Mouse (Mus musculus) kidney, postnatal 0 days (tissue): Measurements from ENCODE around the gene Slc6a3. TPM values are rescaled to one million over a fixed set of nuclear protein-coding genes. Genes with fewer than 3 reads are reported as not detected.

ENCODE experiments used
- ATAC-seq: fragments of 200-750 bp; cut with Nextera tagmentation; replicated peaks from 2 replicates; pipeline ENCODE4 v1.8.0; 2017; ENCODE audit warnings: low read depth, moderate number of reproducible peaks, moderate TSS enrichment, moderate library complexity; ENCODE audit not compliant: low FRiP score
- DNase-seq: peaks from one replicate; pipeline ENCODE4 v3.0.0-alpha.2; 2016; ENCODE audit warnings: low spot score
- H3K27ac ChIP-seq: fragments of 300-500 bp; sonication (generic); 2 replicates; pipeline ENCODE4 v1.5.1; 2014; ENCODE audit warnings: mild to moderate bottlenecking
- H3K27me3 ChIP-seq: fragments of 300-500 bp; sonication (generic); 2 replicates; pipeline ENCODE4 v1.6.1; 2014; ENCODE audit warnings: low read length, mixed read lengths; ENCODE audit not compliant: insufficient read depth
- H3K36me3 ChIP-seq: fragments of 300-500 bp; sonication (generic); 2 replicates; pipeline ENCODE4 v1.6.1; 2014; ENCODE audit warnings: low read length, mixed read lengths; ENCODE audit not compliant: insufficient read depth
- H3K4me1 ChIP-seq: fragments of 300-500 bp; sonication (generic); replicated peaks from 2 replicates; pipeline ENCODE4 v1.6.1; 2014; ENCODE audit warnings: antibody characterized with exemption, low read length, mixed read lengths; ENCODE audit not compliant: insufficient read depth
- H3K4me2 ChIP-seq: fragments of 300-500 bp; sonication (generic); 2 replicates; pipeline ENCODE4 v1.6.1; 2014; ENCODE audit warnings: mild to moderate bottlenecking, low read length, moderate library complexity, mixed read lengths
- H3K4me3 ChIP-seq: fragments of 300-500 bp; sonication (generic); replicated peaks from 2 replicates; pipeline ENCODE4 v1.5.1; 2014; ENCODE audit warnings: low read depth, low read length
- H3K9ac ChIP-seq: fragments of 300-500 bp; sonication (generic); 2 replicates; pipeline ENCODE4 v1.6.1; 2014; ENCODE audit warnings: low read depth, low read length
- H3K9me3 ChIP-seq: fragments of 300-500 bp; sonication (generic); replicated peaks from 2 replicates; pipeline ENCODE4 v1.6.1; 2016; ENCODE audit warnings: low read length, inconsistent platforms, mixed read lengths
- CTCF ChIP-seq: IDR thresholded peaks from 2 replicates; pipeline ENCODE4 v1.5.1; 2016; ENCODE audit warnings: antibody characterized with exemption, low read depth, mild to moderate bottlenecking, moderate library complexity
- WGBS: fragments of 180-500 bp; shearing (Covaris S2); extraction: QIAGEN DNeasy Blood & Tissue Kit; methylation state at CpG from one replicate; pipeline ENCODE4 v1.1.7; 2014; 5-methylcytosine and 5-hydroxymethylcytosine counted together
- polyA plus RNA-seq: library from polyadenylated mRNA; unstranded; fragments of >200 nt; fragmentation: Nextera tagmentation; extraction: Ambion mirVana; gene quantifications from 2 replicates; pipeline ENCODE4 v1.2.1, GENCODE M21; 2015

Slc6a3 gene
- polyA plus RNA-seq, 1 experiment from 2014 or later: not detected

DNA sequence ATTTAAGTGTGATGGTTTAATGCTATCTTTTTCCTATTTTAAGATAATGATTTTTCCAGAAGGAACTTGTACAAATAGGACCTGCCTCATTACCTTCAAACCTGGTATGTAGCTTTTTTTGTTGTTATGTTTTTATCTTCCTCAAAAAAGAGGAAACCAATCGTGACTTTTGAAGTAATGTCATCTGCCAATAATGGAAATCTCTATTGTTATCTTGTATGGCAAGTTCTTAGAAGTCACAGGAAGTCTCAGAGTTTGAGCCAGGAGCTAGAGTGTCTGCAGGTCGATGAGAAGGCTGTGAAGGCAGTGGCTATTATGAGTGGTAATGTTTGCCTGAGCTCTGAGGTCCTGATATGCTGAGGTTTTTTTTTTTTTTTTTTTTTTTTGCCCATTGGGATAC is 40.4 kb upstream of the Slc6a3 start:
- Histone ChIP-seq H3K27me3 (no peaks in the 10 kb centered on the region), H3K9ac (no peak overlapping the region), H3K27ac (no peak overlapping the region), H3K36me3 (peaks cover 33% of the 10 kb centered on the region; the same call in 1 of the 2 replicates), H3K4me1 (no peaks in the 10 kb centered on the region), H3K4me3 (no peak overlapping the region), H3K9me3 (no peaks in the 10 kb centered on the region), H3K4me2 (no peak overlapping the region)
- no peak for TF ChIP-seq CTCF
- 72% methylated on average over 2 of the region's 2 CpGs for WGBS
- DNase-seq: no peak
- no peak for ATAC-seq

- WGBS: 76% methylated on average over 6 of the region's 6 CpGs
- H3K36me3 ChIP-seq: peaks cover 34% of the 10 kb centered on the region
- no peaks in the 10 kb centered on the region for H3K9me3 ChIP-seq
- no peak overlapping the region for H3K4me2 ChIP-seq
- no peak overlapping the region for H3K9ac ChIP-seq
- no peak overlapping the region for H3K4me3 ChIP-seq
- TF ChIP-seq CTCF: no peak
- H3K4me1 ChIP-seq: no peaks in the 10 kb centered on the region
- H3K27me3 ChIP-seq: no peaks in the 10 kb centered on the region
- H3K27ac ChIP-seq: no peak overlapping the region
- no peak for ATAC-seq
- no peak for DNase-seq
Measured at GRCm38 (mm10) chr13:73499893-73500604, 36.5 kb upstream of the Slc6a3 start.

- TF ChIP-seq CTCF: peak; percentile 54
- H3K27me3 ChIP-seq: no peaks in the 10 kb centered on the region
- no peaks in the 10 kb centered on the region for H3K9me3 ChIP-seq
- DNase-seq (peak; percentile 27), ATAC-seq (no peak)
- peaks cover 24% of the 10 kb centered on the region for H3K36me3 ChIP-seq
- no peak overlapping the region for H3K4me3 ChIP-seq
- WGBS: 68% methylated on average over 2 of the region's 2 CpGs
- no peaks in the 10 kb centered on the region for H3K4me1 ChIP-seq
- H3K27ac ChIP-seq: no peak overlapping the region
- H3K9ac ChIP-seq: no peak overlapping the region
- H3K4me2 ChIP-seq: no peak overlapping the region
Measured at GRCm38 (mm10) chr13:73502719-73503118, 33.8 kb upstream of the Slc6a3 start.

DNA sequence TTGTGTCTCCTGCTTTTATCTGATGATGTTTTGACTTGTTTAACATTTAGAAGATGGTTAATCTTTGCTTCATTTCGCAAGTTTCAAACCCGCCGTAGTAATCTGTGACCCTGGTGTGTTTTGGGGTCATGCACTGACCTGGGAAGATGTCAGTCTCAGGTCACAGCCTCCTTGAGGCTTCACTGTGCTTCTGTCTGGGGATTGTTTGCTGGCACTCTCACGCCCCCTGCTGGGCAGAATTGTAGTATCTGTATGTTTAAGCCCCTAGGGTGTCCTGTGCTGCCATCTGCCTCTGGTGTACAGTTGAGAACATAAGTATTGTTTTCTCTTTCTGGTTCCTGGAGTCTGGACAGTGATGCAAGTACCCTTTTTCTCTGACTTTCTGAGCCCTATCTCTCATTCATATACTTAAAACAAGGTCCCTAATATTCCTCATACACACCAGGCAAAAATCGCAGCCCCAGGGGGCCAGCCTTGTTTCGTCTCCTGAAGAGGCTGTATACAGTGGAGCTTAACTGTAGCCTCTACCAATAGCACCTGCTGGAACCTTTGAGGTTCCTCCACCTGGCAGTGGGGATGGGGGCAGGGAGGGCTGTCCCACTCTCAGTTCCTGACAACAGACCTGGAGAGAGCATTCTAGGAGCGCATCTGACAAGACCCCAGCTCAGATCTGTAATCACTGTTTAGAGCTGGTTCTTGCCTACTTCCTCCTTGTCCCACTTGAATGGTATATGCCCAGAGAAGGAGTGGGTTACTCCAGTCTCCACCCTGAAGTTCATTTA is 30.7 kb upstream of the Slc6a3 start:
- 61% methylated on average over 7 of the region's 7 CpGs for WGBS
- Histone ChIP-seq H3K9me3 (no peaks in the 10 kb centered on the region), H3K36me3 (peaks cover 10% of the 10 kb centered on the region), H3K4me1 (no peaks in the 10 kb centered on the region), H3K4me2 (no peak overlapping the region), H3K27me3 (no peaks in the 10 kb centered on the region), H3K4me3 (no peak overlapping the region), H3K9ac (no peak overlapping the region), H3K27ac (no peak overlapping the region)
- ATAC-seq (peak; percentile 67; the same call in 1 of the 2 replicates), DNase-seq (peak; percentile 80)
- peak; percentile 92 for TF ChIP-seq CTCF

DNA sequence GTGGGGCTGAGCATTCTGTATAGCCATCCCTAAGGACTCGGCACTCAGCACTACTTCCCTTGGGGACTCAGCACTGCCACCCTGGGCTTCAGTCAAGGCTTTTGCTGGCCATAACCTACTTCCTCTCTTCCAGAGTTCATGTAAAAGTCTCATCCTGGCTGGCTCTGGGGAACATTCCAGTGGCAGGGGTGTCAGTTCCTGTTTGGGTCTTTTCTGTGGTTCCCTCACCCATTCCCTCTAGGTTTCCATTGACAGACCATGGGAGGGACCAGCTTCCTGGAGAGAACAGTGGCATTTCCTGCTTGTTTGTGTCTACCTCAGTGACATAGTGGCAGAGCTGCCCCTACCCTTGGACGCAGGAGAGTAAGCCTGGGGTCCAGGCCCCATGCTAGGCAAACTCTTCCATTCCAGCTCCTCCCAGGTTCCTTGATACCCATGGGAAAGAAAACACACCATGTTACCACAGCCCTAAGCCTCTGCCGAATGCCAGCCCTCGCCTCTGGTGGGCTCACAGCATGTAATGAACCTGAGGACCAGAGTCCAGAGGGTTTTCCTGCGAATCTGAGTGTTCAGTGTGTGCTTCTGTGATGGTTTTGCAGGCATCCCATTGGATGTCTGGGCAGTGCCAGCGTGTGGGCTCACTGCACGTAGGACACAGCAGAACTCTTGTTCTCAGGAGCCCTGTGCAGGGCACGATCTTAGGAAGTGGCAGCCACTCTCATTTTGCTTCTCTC is 27.6 kb upstream of the Slc6a3 start:
- H3K4me3 ChIP-seq: no peak overlapping the region
- H3K4me2 ChIP-seq: no peak overlapping the region
- peak overlapping the region; percentile 25; the same call in 1 of the 2 replicates for H3K27ac ChIP-seq
- DNase-seq (peak; percentile 44), ATAC-seq (no peak)
- no peak for TF ChIP-seq CTCF
- H3K4me1 ChIP-seq: no peaks in the 10 kb centered on the region
- H3K9me3 ChIP-seq: no peaks in the 10 kb centered on the region
- H3K9ac ChIP-seq: no peak overlapping the region
- peaks cover 11% of the 10 kb centered on the region for H3K36me3 ChIP-seq
- no peaks in the 10 kb centered on the region for H3K27me3 ChIP-seq
- 85% methylated on average over 8 of the region's 8 CpGs for WGBS

DNA sequence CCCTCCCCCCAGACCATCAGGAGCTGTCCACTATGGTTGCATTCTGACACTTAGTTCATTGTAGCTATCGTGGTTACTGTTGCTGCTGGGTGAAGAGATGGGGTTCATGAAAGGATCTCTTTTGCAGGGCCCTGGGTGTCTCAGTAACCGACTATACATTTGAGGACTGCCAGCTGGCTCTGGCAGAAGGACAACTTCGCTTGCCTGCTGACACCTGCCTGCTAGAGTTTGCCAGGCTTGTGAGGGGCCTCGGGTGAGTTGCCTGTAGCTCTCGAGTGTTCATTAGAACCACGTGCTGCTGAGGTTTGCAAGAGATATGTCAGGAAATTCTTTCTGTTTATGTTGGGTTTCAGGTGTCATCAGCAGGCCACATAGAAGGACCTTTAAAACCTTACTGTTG is 26.7 kb upstream of the Slc6a3 start:
- no peaks in the 10 kb centered on the region for H3K27me3 ChIP-seq
- H3K9ac ChIP-seq: no peak overlapping the region
- H3K27ac ChIP-seq: no peak overlapping the region
- no peak overlapping the region for H3K4me2 ChIP-seq
- H3K9me3 ChIP-seq: no peaks in the 10 kb centered on the region
- H3K4me1 ChIP-seq: no peaks in the 10 kb centered on the region
- no peak for TF ChIP-seq CTCF
- WGBS: 68% methylated on average over 6 of the region's 6 CpGs
- no peak for ATAC-seq
- H3K36me3 ChIP-seq: peaks cover 19% of the 10 kb centered on the region
- no peak for DNase-seq
- H3K4me3 ChIP-seq: no peak overlapping the region
